Mouse (Mus musculus): ENCODE results near the gene Olfr597.
"Not testable (repeated sequence)": the region's sequence is repeated elsewhere in the genome, so short reads cannot be mapped to it uniquely, and the experiment has no call there.

The Olfr597 gene

DNA sequence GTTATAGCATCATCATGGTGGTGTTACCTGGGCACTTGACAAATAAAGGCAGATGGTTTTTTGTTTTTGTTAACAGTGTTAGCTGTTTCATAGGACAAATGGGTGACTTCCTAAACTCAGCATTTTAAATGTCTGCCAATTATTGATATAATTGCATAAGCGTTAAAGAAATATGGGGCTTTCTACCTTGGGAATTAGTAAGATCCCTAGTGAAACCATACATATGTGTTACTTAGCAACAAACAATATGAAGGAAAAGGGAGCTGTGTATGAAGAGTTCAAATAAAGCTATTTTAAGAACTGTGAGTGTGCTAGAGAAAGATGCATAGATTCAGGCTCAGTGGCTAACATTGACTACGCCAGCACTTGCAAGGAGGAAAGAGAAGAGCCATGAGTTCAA lies at the start of gene Olfr597:
Gene Olfr597 (plus strand): TSS at position 301 of the 400 bp plus-strand sequence.
- DNase-seq (ENCODE audit: low read depth, low spot score), result not testable (repeated sequence)

DNA sequence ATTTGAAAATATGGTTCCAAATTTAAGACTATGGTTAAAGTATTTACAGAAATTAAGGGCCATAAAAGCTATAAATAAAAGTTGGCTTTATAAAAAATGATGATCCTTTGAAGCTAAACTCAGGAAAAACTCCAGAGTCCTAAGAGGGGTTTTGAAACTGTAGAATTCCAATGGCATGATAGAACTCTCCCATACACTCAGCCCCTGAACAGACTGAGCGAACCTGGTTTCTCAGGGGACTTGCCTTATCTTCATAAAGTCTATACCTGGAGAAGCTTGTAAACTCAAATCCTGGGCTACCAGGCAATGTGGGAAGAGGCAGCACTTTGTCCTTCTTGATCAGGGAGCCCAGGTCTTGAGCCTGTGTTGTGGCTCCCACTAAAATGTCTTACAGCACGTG lies 10.8 kb upstream of the Olfr597 start, which contains the start of gene Olfr596:
Gene Olfr596 (plus strand): TSS at position 301 of the 400 bp plus-strand sequence.
- DNase-seq (ENCODE audit: low read depth, low spot score), result not testable (repeated sequence)

DNA sequence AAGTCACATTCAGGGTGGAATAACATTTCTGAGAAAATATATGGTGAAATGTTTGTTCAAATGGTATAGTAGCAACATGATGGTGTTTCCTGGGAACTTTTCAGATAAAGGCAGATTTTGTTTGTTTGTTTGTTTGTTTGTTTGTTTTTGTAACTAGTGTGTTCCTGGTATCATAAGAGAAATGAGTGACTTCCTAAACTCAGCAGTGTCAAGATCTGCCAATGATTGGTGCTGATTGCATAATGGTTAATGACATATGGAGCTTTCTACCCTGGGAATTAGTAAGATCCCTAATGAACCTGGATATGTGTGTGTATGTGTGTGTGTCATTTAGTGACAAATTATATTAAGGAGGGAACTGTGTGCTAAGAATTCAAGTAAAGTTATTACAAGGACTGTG lies 7.2 kb downstream of the Olfr597 start, which contains the start of gene Olfr598:
Gene Olfr598 (plus strand): TSS at position 301 of the 400 bp plus-strand sequence.
- no peak for DNase-seq (ENCODE audit: low read depth, low spot score)

DNA sequence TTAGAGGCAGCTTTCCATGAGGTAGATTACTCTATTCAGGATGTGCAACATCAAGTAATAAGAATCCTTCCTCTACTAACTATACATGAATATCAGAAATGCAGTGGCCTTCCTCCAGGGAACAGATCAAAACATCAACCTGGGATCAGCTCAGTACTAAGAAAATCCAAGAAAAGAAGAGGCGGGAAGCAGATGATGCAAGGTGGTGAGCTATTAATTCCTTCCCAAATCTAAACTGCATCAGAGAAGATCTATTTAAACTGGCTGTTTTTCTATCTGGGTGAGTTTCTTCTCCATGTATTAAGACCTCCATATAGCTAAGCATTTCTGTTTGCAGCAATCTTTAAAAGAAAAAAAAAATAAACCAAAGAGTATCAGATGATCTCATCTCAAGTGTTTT lies 19.5 kb downstream of the Olfr597 start, which contains the start of gene Olfr599:
Gene Olfr599 (plus strand): TSS at position 301 of the 400 bp plus-strand sequence.
- DNase-seq (ENCODE audit: low read depth, low spot score), result no peak

DNA sequence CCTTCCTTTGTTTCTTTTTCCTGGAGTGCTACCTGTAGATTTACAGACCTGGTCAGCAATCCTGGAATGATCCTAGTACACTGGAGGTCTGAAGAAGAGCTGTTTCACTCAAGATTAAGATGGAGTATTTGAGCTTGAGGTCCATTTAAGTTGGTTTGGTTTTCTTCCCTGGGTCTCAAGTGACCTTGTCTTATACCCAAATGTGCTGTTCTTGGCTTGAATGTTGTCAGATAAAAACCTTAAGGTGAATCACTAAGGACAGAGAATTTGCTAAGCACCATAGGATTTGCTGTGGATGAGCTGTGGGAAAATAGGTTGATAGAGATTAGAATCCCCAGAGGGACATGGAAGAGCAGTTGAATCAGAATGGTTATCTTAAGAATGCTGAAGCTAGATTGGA lies 33.5 kb downstream of the Olfr597 start, which contains the start of gene Olfr600:
Gene Olfr600 (minus strand): TSS at position 101 of the 400 bp plus-strand sequence.
- DNase-seq (ENCODE audit: low read depth, low spot score), result no peak

DNA sequence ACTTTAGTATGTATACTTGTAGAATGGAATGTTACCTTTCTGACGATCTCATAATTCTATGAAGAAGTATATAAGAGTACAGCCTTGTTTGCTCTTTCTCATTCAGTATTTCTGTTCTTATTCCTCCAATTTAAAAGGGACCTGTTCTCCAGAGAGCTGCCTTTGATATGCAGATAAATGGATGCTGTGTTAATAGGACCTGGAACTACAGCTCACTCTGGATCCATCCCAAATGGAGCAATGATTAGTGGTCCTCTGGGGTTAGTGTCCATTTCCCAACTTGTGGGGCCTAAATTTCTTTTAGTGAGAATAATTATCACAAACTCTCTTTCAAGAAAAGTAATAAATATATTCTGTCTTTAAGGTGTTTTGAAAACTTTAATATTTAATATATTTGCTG lies 46.4 kb downstream of the Olfr597 start, which contains the start of gene Olfr601:
Gene Olfr601 (minus strand): TSS at position 101 of the 400 bp plus-strand sequence.
- no peak for DNase-seq (ENCODE audit: low read depth, low spot score)

Measured in 3T3-L1 (cell line).